Mouse (Mus musculus): ENCODE results near the gene Rtn4ip1.
"Not testable (repeated sequence)": the region's sequence is repeated elsewhere in the genome, so short reads cannot be mapped to it uniquely, and the experiment has no call there.

Gene Rtn4ip1

GRCm38 (mm10) chr10:43939136-43939662 is 37.6 kb downstream of the Rtn4ip1 start:
- no peak for DNase-seq

- no peak for DNase-seq
Observed at GRCm38 (mm10) chr10:43943736-43944135, 42.1 kb downstream of the Rtn4ip1 start.

GRCm38 (mm10) chr10:43945435-43945834 is 43.8 kb downstream of the Rtn4ip1 start:
- DNase-seq = no peak

- DNase-seq = peak; percentile 28 to 62
Observed at GRCm38 (mm10) chr10:43953942-43954341, 52.3 kb downstream of the Rtn4ip1 start.

GRCm38 (mm10) chr10:43964943-43965342 is 63.3 kb downstream of the Rtn4ip1 start:
- DNase-seq = no peak

GRCm38 (mm10) chr10:43973244-43973643 is 71.6 kb downstream of the Rtn4ip1 start:
- DNase-seq = no peak

- peak; percentile 21 to 37 for DNase-seq
Observed at GRCm38 (mm10) chr10:43977353-43977752, 75.7 kb downstream of the Rtn4ip1 start.

- no peak for DNase-seq
Observed at GRCm38 (mm10) chr10:43980080-43980479, 78.5 kb downstream of the Rtn4ip1 start.

- DNase-seq = not testable (repeated sequence)
Observed at GRCm38 (mm10) chr10:43980742-43981141, 79.1 kb downstream of the Rtn4ip1 start.

GRCm38 (mm10) chr10:43982470-43982869 is 80.9 kb downstream of the Rtn4ip1 start:
- no peak for DNase-seq

- DNase-seq = no peak
Observed at GRCm38 (mm10) chr10:43983241-43983640, 81.6 kb downstream of the Rtn4ip1 start.

- no peak for DNase-seq
Observed at GRCm38 (mm10) chr10:43983866-43984265, 82.3 kb downstream of the Rtn4ip1 start.

GRCm38 (mm10) chr10:43991268-43991667 is 89.7 kb downstream of the Rtn4ip1 start:
- DNase-seq = no peak

- no peak for DNase-seq
Observed at GRCm38 (mm10) chr10:43992506-43992905, 90.9 kb downstream of the Rtn4ip1 start.

- DNase-seq = no peak
Observed at GRCm38 (mm10) chr10:43993198-43993597, 91.6 kb downstream of the Rtn4ip1 start.

- DNase-seq = peak; percentile 56 to 57
Observed at GRCm38 (mm10) chr10:43995858-43996650, 94.4 kb downstream of the Rtn4ip1 start.

GRCm38 (mm10) chr10:43997276-43997675 is 95.7 kb downstream of the Rtn4ip1 start:
- no peak for DNase-seq

- DNase-seq = no peak
Observed at GRCm38 (mm10) chr10:43998023-43998422, 96.4 kb downstream of the Rtn4ip1 start.

- DNase-seq = no peak
Observed at GRCm38 (mm10) chr10:43998503-43999082, 97.0 kb downstream of the Rtn4ip1 start.

GRCm38 (mm10) chr10:44000156-44000865 is 98.7 kb downstream of the Rtn4ip1 start:
- DNase-seq = no peak

- peak in 1 of 2 experiments; percentile 21 for DNase-seq
Observed at GRCm38 (mm10) chr10:44002004-44002940, 100.7 kb downstream of the Rtn4ip1 start.

- no peak for DNase-seq
Observed at GRCm38 (mm10) chr10:44002995-44003524, 101.5 kb downstream of the Rtn4ip1 start.
